Mouse (Mus musculus) spleen, adult 2 months (tissue): ENCODE results near the gene Myo16. TPM values are rescaled to one million over a fixed set of nuclear protein-coding genes. Genes with fewer than 3 reads are reported as not detected.

Source experiments
- DNase-seq, 2 experiments: peaks; one replicate each; pipeline versions ENCODE4 v3.0.0 to v3.0.0-alpha.2; 2012 to 2021; ENCODE audit warnings: low spot score in 2 of 2, low read depth in 1 of 2
- H3K27ac ChIP-seq: fragments of 200-500 bp; 2 replicates; pipeline ENCODE4 v1.5.1; 2012; ENCODE audit warnings: low read length, inconsistent platforms; ENCODE audit not compliant: insufficient read depth
- H3K27me3 ChIP-seq: fragments of 200-500 bp; 2 replicates; pipeline ENCODE4 v1.6.1; 2012; ENCODE audit warnings: mild to moderate bottlenecking, moderate library complexity, low read length, inconsistent platforms; ENCODE audit not compliant: control insufficient read depth, insufficient read depth
- H3K36me3 ChIP-seq: fragments of 200-500 bp; 2 replicates; pipeline ENCODE4 v1.6.1; 2012; ENCODE audit warnings: mild to moderate bottlenecking, low read length, inconsistent platforms; ENCODE audit not compliant: control insufficient read depth, insufficient read depth
- H3K4me1 ChIP-seq: fragments of 200-500 bp; 2 replicates; pipeline ENCODE4 v1.6.1; 2011; ENCODE audit warnings: inconsistent platforms; ENCODE audit not compliant: control insufficient read depth, insufficient read depth, insufficient read length
- H3K4me3 ChIP-seq: fragments of 200-500 bp; 2 replicates; pipeline ENCODE4 v1.5.1; 2011; ENCODE audit warnings: mild to moderate bottlenecking, inconsistent platforms; ENCODE audit not compliant: insufficient read depth, insufficient read length; ENCODE audit errors: extremely low read depth
- CTCF ChIP-seq: fragments of 200-500 bp; IDR thresholded peaks from 2 replicates; pipeline ENCODE4 v1.5.1; 2011; ENCODE audit warnings: mild to moderate bottlenecking, inconsistent platforms; ENCODE audit not compliant: insufficient read depth, insufficient read length, insufficient replicate concordance; ENCODE audit errors: extremely low read depth
- POLR2A ChIP-seq: fragments of 200-500 bp; IDR thresholded peaks from 2 replicates; pipeline ENCODE4 v1.6.1; 2011; ENCODE audit warnings: low read depth, low read length, inconsistent platforms
- WGBS: fragments of 180-500 bp; shearing (Covaris S2); methylation state at CpG from one replicate; pipeline ENCODE4 v1.1.7; 2018; 5-methylcytosine and 5-hydroxymethylcytosine counted together
- polyA plus RNA-seq: library from polyadenylated mRNA; depleted of rRNA; stranded (reverse); fragments of >200 nt; gene quantifications from 2 replicates; pipeline ENCODE4 v1.2.3, GENCODE M21; 2012

Myo16 gene
- polyA plus RNA-seq, 1 experiment, result 0.39 TPM

DNA sequence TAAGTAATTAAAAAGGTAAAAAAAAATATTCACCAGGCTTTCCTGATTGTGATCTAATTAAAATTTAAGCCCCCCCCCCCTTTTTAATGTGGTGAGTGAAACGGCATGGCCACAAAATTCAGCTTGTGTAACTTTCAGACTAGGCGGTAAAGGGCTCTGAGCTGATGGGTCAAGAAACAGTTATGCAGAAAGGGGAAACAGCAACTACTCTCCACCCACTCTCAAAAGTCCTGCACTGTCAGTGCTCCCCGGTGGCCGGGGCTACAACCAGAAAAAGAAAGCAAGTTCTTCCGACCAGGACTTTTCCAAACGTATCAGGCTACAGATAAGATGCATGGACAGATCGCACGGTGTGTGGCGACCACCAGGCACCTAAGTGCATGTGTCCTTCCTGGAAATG lies 408.9 kb downstream of the Myo16 start:
- no peak for DNase-seq
- no peak overlapping the region for H3K4me3 ChIP-seq
- H3K27me3 ChIP-seq, result no peaks in the 10 kb centered on the region
- peaks cover 2% of the 10 kb centered on the region; the same call in 1 of the 2 replicates for H3K4me1 ChIP-seq
- no peak overlapping the region for H3K27ac ChIP-seq
- TF ChIP-seq CTCF (no peak), POLR2A (no peak)
- WGBS, result 45% methylated on average over 9 of the region's 9 CpGs
- no peaks in the 10 kb centered on the region for H3K36me3 ChIP-seq

DNA sequence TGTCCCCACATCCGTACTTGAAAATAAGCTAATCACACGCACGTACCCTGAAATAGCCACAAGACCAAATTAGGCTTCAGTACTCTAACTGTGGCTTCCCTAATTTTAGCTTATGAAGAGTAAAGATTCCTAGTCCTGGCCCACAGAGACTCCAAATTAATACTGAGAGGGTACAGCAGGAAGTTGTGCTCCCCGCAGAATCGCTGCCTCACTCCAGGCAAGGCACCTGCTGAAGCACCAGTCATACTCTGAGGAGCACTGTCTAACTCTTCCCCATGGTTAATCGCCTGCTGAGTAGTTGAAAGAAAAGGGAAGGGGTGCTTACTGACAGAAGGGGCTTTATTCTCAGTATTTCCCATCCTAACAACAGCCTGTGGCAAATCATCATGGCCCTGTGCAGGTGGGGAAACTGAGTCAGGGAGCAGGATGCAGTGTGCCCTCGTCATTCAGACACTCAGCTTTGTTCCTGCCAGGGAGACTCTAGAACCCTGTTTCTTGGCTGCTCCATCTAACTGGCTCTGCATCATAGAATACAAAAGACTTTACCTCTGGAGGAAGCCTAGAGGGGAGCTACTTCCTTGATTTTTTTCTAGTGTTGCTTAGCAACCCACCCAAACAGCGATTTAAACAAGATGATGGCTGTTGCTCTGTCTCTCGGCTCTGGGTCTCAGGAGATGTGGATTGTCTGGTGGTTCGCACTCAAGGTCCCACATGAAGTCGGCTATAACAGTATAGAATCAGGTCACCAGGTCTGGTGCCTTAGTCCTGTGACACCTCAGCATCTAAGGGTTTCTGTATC lies 411.7 kb downstream of the Myo16 start:
- WGBS, result 28% methylated on average over 11 of the region's 11 CpGs
- no peak overlapping the region for H3K4me3 ChIP-seq
- no peak for TF ChIP-seq CTCF
- TF ChIP-seq POLR2A, result no peak
- H3K27ac ChIP-seq, result no peak overlapping the region
- H3K36me3 ChIP-seq, result no peaks in the 10 kb centered on the region
- H3K4me1 ChIP-seq, result no peaks in the 10 kb centered on the region
- no peak for DNase-seq
- no peaks in the 10 kb centered on the region for H3K27me3 ChIP-seq

DNA sequence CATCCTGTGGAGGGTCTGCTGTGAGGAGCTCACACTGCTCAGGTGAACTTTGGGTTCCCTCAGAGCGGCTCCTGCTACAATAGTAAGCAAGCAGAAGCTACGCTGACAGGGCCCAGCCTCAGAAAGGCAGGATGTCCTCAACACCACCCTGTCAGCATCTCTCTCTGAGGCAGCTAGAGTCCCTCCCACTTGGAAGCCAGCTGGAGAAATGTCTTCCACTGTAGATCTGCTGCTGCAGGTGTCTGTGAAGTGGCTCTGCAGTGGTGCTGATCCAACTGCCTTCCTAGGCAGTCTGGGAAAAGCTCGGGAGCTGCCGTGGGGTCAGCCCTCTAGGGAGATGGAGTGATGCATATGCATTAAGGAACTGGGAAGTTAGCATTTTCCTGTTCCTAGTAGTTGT lies 414.7 kb downstream of the Myo16 start:
- Histone ChIP-seq H3K27ac (no peak overlapping the region), H3K36me3 (no peaks in the 10 kb centered on the region), H3K27me3 (no peaks in the 10 kb centered on the region), H3K4me3 (no peak overlapping the region), H3K4me1 (no peaks in the 10 kb centered on the region)
- 88% methylated on average over 4 of the region's 4 CpGs for WGBS
- no peak for TF ChIP-seq CTCF
- no peak for TF ChIP-seq POLR2A
- no peak for DNase-seq

DNA sequence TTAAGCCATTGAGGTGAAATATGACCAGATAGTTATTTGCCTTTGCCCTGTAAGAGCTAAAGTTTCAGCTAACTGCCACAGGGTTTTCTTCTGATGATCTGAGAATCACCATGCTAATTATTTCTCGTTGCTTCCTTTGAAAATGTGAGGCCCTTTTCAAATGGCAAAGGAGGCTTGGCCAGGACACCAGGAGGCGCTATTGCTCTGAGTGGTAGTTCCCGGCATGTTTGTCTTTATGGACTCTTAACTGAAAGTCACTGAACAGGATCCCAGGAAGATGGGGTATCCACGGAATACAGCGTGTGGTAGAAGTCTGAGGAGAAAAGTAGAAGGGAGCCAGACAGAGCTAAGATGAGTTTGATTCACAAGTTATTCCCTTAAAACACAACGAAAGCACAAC lies 420.4 kb downstream of the Myo16 start:
- Histone ChIP-seq H3K4me1 (no peaks in the 10 kb centered on the region), H3K36me3 (no peaks in the 10 kb centered on the region), H3K27me3 (no peaks in the 10 kb centered on the region), H3K27ac (no peak overlapping the region), H3K4me3 (no peak overlapping the region)
- 24% methylated on average over 6 of the region's 6 CpGs for WGBS
- TF ChIP-seq POLR2A (no peak), CTCF (peak; percentile 80; the same call in 1 of the 2 replicates)
- DNase-seq, result peak; percentile 34 to 66

DNA sequence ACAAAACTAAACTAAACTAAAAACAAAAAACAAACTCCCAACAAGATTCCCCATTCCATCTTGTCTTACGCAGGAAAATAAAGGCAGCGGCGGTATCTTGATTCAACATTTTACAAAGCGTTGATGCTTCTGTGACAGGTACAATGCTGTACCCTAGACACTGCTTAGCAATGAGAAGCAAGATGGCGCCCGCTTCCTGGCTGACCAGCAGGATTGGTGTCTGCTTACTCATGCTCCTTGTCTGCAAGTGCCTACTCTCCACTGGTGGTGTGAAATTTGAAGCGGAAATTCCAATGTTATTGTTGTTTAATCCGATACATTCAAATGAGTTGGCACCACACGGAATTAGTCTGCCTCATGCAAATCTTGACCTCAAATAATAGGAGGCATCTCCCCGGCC lies 421.5 kb downstream of the Myo16 start:
- Histone ChIP-seq H3K4me3 (no peak overlapping the region), H3K4me1 (no peaks in the 10 kb centered on the region), H3K27me3 (no peaks in the 10 kb centered on the region), H3K36me3 (no peaks in the 10 kb centered on the region), H3K27ac (no peak overlapping the region)
- WGBS, result 94% methylated on average over 10 of the region's 10 CpGs
- no peak for DNase-seq
- TF ChIP-seq POLR2A (no peak), CTCF (no peak)

DNA sequence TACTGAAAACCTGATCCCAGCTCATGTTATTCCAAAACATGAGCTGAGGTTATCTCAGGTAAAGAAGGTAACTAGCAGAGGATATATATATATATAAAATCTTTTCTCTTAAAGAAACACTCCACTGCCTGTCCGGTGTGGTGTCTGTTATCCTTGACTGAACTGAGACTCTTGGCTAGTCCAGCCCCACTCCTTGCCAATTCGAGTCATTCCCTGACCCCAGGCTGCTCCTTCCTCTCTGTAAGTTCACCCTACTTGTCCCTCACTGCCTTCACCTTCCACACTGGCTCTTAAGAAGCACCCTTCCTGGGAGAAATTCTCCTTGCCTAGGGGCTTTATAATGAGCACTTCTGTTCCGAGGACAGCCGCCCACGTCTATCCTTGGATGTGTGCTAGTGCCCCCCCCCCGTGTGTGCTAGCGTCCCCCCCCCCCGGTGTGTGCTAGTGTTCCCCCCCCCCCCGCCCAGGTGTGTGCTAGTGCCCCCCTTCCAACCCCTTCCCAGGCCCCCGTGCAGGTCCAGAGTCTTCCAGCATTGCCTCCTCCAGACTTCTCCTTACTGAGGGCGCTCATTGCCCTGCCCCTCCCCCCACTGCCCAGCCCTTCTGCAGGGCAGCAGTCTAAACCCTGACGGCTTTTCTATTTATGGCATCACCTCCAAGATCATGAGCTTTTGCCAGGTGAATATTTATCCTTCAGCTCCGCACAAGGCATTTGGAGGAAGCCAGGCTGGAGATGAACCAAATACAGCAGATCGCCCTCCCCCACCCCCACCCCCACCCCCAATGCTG lies 433.4 kb downstream of the Myo16 start:
- Histone ChIP-seq H3K4me1 (no peaks in the 10 kb centered on the region), H3K27ac (no peak overlapping the region), H3K27me3 (no peaks in the 10 kb centered on the region), H3K4me3 (no peak overlapping the region), H3K36me3 (no peaks in the 10 kb centered on the region)
- TF ChIP-seq CTCF, result no peak
- TF ChIP-seq POLR2A, result no peak
- WGBS, result 58% methylated on average over 11 of the region's 14 CpGs
- no peak for DNase-seq
